Mouse (Mus musculus): Measurements from ENCODE around the gene Arhgef39.

- TF ChIP-seq CTCF (IDR thresholded peaks at IDR 0.05; ENCODE audit: extremely low read depth, insufficient read length, insufficient replicate concordance, low read depth, low read length) (no peak), POLR2A (IDR thresholded peaks at IDR 0.05; ENCODE audit: low read depth, low read length) (no peak)
These were observed 1.5 kb downstream of the Arhgef39 start for GRCm38 (mm10) chr4:43497946-43498345.
